Mouse (Mus musculus): Measurements from ENCODE around the gene Tapt1.

DNA sequence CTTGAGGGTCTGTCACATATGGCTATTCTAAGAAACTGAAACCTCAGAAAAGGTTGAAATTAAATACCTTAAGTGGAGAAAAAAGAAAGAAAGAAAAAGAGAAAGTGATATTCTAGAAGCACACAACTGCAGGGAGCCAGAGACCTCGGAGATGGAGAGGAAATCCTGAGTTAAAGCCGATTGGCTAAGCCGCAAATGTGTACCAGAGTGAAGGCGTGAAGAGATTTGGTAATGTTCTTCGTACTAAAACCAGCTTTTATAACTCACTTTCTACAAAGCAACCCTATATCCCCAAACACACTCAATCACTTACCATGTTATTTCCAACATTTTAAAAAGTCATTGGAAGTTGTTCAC, 8.8 kb downstream of the Tapt1 start:
- TF ChIP-seq EP300 (IDR thresholded peaks at IDR 0.05; ENCODE audit: low read depth) (no peak), CTCF (IDR thresholded peaks at IDR 0.05; ENCODE audit: low read depth) (no peak)
